Mouse (Mus musculus) hindbrain, embryonic 13.5 days (tissue): ENCODE data around the gene Eci1. TPM values are rescaled to one million over a fixed set of nuclear protein-coding genes. Genes with fewer than 3 reads are reported as not detected.
"Not testable (repeated sequence)": the region's sequence is repeated elsewhere in the genome, so short reads cannot be mapped to it uniquely, and the experiment has no call there.

Experiments used
- ATAC-seq: fragments of 200-750 bp; cut with Nextera tagmentation; 2 replicates; pipeline ENCODE4 v1.8.0; 2017; ENCODE audit warnings: moderate TSS enrichment; ENCODE audit not compliant: low FRiP score
- H3K27ac ChIP-seq: fragments of 300-500 bp; sonication (generic); 2 replicates; pipeline ENCODE4 v1.5.1; 2015; ENCODE audit warnings: inconsistent platforms, mild to moderate bottlenecking, moderate library complexity
- H3K27me3 ChIP-seq: fragments of 300-500 bp; sonication (generic); 2 replicates; pipeline ENCODE4 v1.6.1; 2015; ENCODE audit warnings: mild to moderate bottlenecking, inconsistent platforms
- H3K36me3 ChIP-seq: fragments of 300-500 bp; sonication (generic); 2 replicates; pipeline ENCODE4 v1.6.1; 2015; ENCODE audit warnings: mild to moderate bottlenecking, inconsistent platforms
- H3K4me1 ChIP-seq: fragments of 300-500 bp; sonication (generic); replicated peaks from 2 replicates; pipeline ENCODE4 v1.6.1; 2015; ENCODE audit warnings: inconsistent platforms
- H3K4me2 ChIP-seq: fragments of 300-500 bp; sonication (generic); 2 replicates; pipeline ENCODE4 v1.6.1; 2015; ENCODE audit warnings: inconsistent platforms, mild to moderate bottlenecking, moderate library complexity
- H3K4me3 ChIP-seq: fragments of 300-500 bp; sonication (generic); 2 replicates; pipeline ENCODE4 v1.5.1; 2015; ENCODE audit warnings: mild to moderate bottlenecking, inconsistent platforms
- H3K9ac ChIP-seq: fragments of 300-500 bp; sonication (generic); 2 replicates; pipeline ENCODE4 v1.6.1; 2015; ENCODE audit warnings: mild to moderate bottlenecking, inconsistent platforms
- H3K9me3 ChIP-seq: fragments of 300-500 bp; sonication (generic); 2 replicates; pipeline ENCODE4 v1.6.1; 2016; ENCODE audit warnings: inconsistent platforms
- WGBS: fragments of 180-500 bp; shearing (Covaris S2); methylation state at CpG from one replicate; pipeline ENCODE4 v1.1.7; 2015; 5-methylcytosine and 5-hydroxymethylcytosine counted together
- polyA plus RNA-seq: library from polyadenylated mRNA; unstranded; fragments of >200 nt; fragmentation: Nextera tagmentation; extraction: Ambion mirVana; gene quantifications from 2 replicates; pipeline ENCODE4 v1.2.1, GENCODE M21; 2015

The Eci1 gene
- polyA plus RNA-seq, 1 experiment from 2014 or later, result 55.6 TPM

GRCm38 (mm10) chr17:24415011-24415410 is 11.4 kb upstream of the Eci1 start:
- H3K36me3 ChIP-seq, result peaks cover 49% of the 10 kb centered on the region
- peak overlapping the region; percentile 98 for H3K4me2 ChIP-seq
- peak overlapping the region; percentile 71 for H3K4me3 ChIP-seq
- peak overlapping the region; percentile 94 for H3K27ac ChIP-seq
- H3K27me3 ChIP-seq, result no peaks in the 10 kb centered on the region
- WGBS, result under 1% methylated on average over 21 of the region's 21 CpGs
- no peaks in the 10 kb centered on the region for H3K9me3 ChIP-seq
- H3K4me1 ChIP-seq, result peaks cover 38% of the 10 kb centered on the region
- H3K9ac ChIP-seq, result peak overlapping the region; percentile 89
- ATAC-seq, result no peak

GRCm38 (mm10) chr17:24416051-24416652 is 10.3 kb upstream of the Eci1 start:
- Histone ChIP-seq H3K36me3 (peaks cover 52% of the 10 kb centered on the region), H3K9me3 (no peaks in the 10 kb centered on the region), H3K9ac (0 out of 2 replicates have a peak overlapping the region, but pooled peaks have one; percentile 89), H3K27me3 (no peaks in the 10 kb centered on the region), H3K4me1 (peaks cover 38% of the 10 kb centered on the region), H3K4me3 (peak overlapping the region; percentile 71), H3K27ac (no peak overlapping the region), H3K4me2 (peak overlapping the region; percentile 98)
- no peak for ATAC-seq
- 95% methylated on average over 3 of the region's 3 CpGs for WGBS

GRCm38 (mm10) chr17:24423114-24423513 is 3.3 kb upstream of the Eci1 start:
- WGBS, result 98% methylated on average over 4 of the region's 4 CpGs
- Histone ChIP-seq H3K9ac (no peak overlapping the region), H3K36me3 (peaks cover 70% of the 10 kb centered on the region), H3K4me3 (no peak overlapping the region), H3K9me3 (no peaks in the 10 kb centered on the region), H3K27me3 (no peaks in the 10 kb centered on the region), H3K4me2 (no peak overlapping the region), H3K4me1 (peaks cover 20% of the 10 kb centered on the region), H3K27ac (no peak overlapping the region)
- no peak for ATAC-seq

- 97% methylated on average over 5 of the region's 5 CpGs for WGBS
- no peaks in the 10 kb centered on the region for H3K9me3 ChIP-seq
- peaks cover 27% of the 10 kb centered on the region for H3K4me1 ChIP-seq
- no peak overlapping the region for H3K4me2 ChIP-seq
- peaks cover 57% of the 10 kb centered on the region for H3K36me3 ChIP-seq
- no peak overlapping the region for H3K27ac ChIP-seq
- no peak overlapping the region for H3K4me3 ChIP-seq
- no peaks in the 10 kb centered on the region for H3K27me3 ChIP-seq
- no peak for ATAC-seq
- H3K9ac ChIP-seq, result no peak overlapping the region
These were observed 2.0 kb upstream of the Eci1 start for GRCm38 (mm10) chr17:24424489-24424888.

- not testable (repeated sequence) for H3K4me3 ChIP-seq, H3K27me3 ChIP-seq, H3K4me2 ChIP-seq, H3K27ac ChIP-seq, H3K9ac ChIP-seq, H3K9me3 ChIP-seq, ATAC-seq
- Histone ChIP-seq H3K4me1 (peaks cover 31% of the 10 kb centered on the region), H3K36me3 (peaks cover 48% of the 10 kb centered on the region)
- 96% methylated on average over 6 of the region's 8 CpGs for WGBS
These were observed 1.1 kb upstream of the Eci1 start for GRCm38 (mm10) chr17:24425326-24425725.

DNA sequence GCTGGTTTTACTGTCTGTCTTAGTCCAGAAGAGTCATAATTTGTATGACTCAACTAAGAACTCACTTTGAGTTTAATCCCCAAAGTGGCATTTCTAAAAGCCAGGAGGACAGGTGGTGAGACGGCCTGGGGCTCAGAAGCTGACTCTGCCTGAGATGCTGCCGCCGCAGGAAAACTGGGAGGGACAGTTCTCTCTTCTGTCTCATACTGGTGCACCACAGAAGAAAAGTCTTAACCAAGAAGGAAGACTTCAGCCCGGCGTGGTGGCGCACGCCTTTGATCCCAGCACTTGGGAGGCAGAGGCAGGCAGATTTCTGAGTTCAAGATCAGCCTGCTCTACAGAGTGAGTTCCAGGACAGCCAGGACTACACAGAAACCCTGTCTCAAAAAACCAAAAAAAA is 536 bp upstream of the Eci1 start:
- 96% methylated on average over 7 of the region's 7 CpGs for WGBS

GRCm38 (mm10) chr17:24427170-24427557 is 723 bp downstream of the Eci1 start:
- WGBS, result 10% methylated on average over 8 of the region's 8 CpGs
- H3K9ac ChIP-seq, result peak overlapping the region; percentile 88
- ATAC-seq, result 0 out of 2 replicates have a peak, but pooled peaks have one; percentile 3
- peak overlapping the region; percentile 71 for H3K4me3 ChIP-seq
- H3K4me1 ChIP-seq, result peaks cover 35% of the 10 kb centered on the region
- peak overlapping the region; percentile 96 for H3K27ac ChIP-seq
- H3K36me3 ChIP-seq, result peaks cover 30% of the 10 kb centered on the region
- H3K4me2 ChIP-seq, result peak overlapping the region; percentile 63
- H3K27me3 ChIP-seq, result no peaks in the 10 kb centered on the region
- no peaks in the 10 kb centered on the region for H3K9me3 ChIP-seq

More for the DNA sequence above, 536 bp upstream of the Eci1 start:
- Histone ChIP-seq H3K9me3 (no peaks in the 10 kb centered on the region), H3K9ac (no peak overlapping the region), H3K4me2 (peak overlapping the region; percentile 63), H3K4me3 (peak overlapping the region; percentile 71; the same call in 1 of the 2 replicates), H3K27me3 (no peaks in the 10 kb centered on the region), H3K4me1 (peaks cover 35% of the 10 kb centered on the region), H3K27ac (peak overlapping the region; percentile 96), H3K36me3 (peaks cover 42% of the 10 kb centered on the region)
- peak; percentile 4; the same call in 1 of the 2 replicates for ATAC-seq

GRCm38 (mm10) chr17:24429201-24429983 is 3.0 kb downstream of the Eci1 start:
- Histone ChIP-seq H3K4me1 (peaks cover 35% of the 10 kb centered on the region), H3K4me3 (no peak overlapping the region), H3K9me3 (no peaks in the 10 kb centered on the region), H3K9ac (0 out of 2 replicates have a peak overlapping the region, but pooled peaks have one; percentile 14), H3K36me3 (peaks cover 21% of the 10 kb centered on the region), H3K27ac (no peak overlapping the region), H3K4me2 (no peak overlapping the region), H3K27me3 (no peaks in the 10 kb centered on the region)
- 86% methylated on average over 14 of the region's 14 CpGs for WGBS
- no peak for ATAC-seq

DNA sequence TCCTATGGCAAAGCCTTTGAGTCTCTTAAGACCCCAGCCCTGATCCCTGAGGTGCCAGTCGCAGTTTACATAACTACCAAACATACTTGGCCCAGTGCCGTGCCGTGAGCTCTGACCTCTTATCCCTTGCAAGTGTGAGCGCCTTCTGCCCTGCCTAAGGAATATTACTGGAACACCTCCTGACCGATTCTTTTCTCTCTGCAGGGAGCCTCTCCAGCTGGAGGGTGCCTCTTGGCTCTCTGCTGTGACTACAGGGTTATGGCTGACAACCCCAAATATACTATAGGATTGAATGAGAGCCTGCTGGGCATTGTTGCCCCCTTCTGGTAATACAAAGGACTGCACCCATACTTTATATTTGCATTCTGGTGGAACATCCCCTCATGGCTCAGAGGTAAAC is 10.6 kb downstream of the Eci1 start:
- Histone ChIP-seq H3K4me1 (no peaks in the 10 kb centered on the region), H3K27me3 (no peaks in the 10 kb centered on the region), H3K4me2 (no peak overlapping the region), H3K4me3 (no peak overlapping the region), H3K9me3 (no peaks in the 10 kb centered on the region), H3K9ac (no peak overlapping the region), H3K27ac (no peak overlapping the region), H3K36me3 (peaks cover 63% of the 10 kb centered on the region)
- ATAC-seq, result 0 out of 2 replicates have a peak, but pooled peaks have one; percentile 34
- 68% methylated on average over 5 of the region's 5 CpGs for WGBS

DNA sequence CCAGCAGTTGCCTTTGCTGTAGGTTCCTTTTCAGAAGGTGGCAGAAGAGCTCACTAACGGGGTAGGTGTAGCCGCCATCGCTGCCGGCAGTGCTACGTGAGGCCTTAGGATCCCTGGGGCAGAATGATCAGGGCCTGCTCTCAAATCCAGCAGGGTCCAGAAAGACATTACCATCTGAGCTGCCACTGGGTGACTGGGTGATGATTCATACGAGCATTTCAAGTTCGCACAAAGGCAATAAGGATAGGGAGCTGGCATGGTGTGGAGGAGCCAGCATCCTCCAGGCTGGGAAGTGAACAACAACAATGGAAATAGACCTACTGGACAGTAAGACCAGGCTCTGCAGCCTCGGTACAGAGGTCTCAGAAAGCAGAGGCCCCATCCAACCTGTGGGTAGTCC is 13.9 kb downstream of the Eci1 start:
- Histone ChIP-seq H3K4me3 (no peak overlapping the region), H3K36me3 (peaks cover 84% of the 10 kb centered on the region), H3K9ac (no peak overlapping the region), H3K4me2 (no peak overlapping the region), H3K27ac (no peak overlapping the region), H3K9me3 (no peaks in the 10 kb centered on the region), H3K27me3 (no peaks in the 10 kb centered on the region), H3K4me1 (no peaks in the 10 kb centered on the region)
- 93% methylated on average over 8 of the region's 8 CpGs for WGBS
- ATAC-seq, result no peak

- no peak for ATAC-seq
- WGBS, result 60% methylated on average over 2 of the region's 2 CpGs
- H3K9me3 ChIP-seq, result no peaks in the 10 kb centered on the region
These were observed 14.7 kb downstream of the Eci1 start for GRCm38 (mm10) chr17:24441148-24441547.

DNA sequence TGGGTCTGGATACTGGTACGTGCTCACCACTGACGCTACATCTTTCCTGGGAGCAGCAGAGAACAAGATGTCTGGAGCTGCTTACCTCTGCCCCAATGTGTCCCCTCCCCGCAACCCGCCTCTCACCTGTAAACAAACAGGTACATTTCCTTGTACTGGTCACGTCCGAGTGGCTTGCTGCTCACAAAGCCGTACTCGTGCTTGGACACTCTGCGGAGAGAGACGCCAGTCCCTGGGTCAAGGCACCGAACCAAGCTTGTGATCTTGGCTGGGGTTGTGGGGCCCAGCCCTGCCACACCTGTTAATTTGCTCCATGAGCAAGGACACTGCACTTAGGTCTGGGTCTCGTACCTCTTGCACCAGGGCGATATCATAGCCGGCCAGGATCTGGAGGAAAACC is 15.7 kb downstream of the Eci1 start:
- Histone ChIP-seq H3K9me3 (no peaks in the 10 kb centered on the region), H3K27ac (no peak overlapping the region), H3K4me1 (no peaks in the 10 kb centered on the region), H3K36me3 (peaks cover 95% of the 10 kb centered on the region), H3K9ac (no peak overlapping the region), H3K4me3 (no peak overlapping the region), H3K4me2 (no peak overlapping the region), H3K27me3 (no peaks in the 10 kb centered on the region)
- 92% methylated on average over 14 of the region's 14 CpGs for WGBS
- no peak for ATAC-seq

More at GRCm38 (mm10) chr17:24441148-24441547, 14.7 kb downstream of the Eci1 start:
- H3K9ac ChIP-seq, result no peak overlapping the region
- H3K27me3 ChIP-seq, result no peaks in the 10 kb centered on the region
- no peak overlapping the region for H3K4me2 ChIP-seq
- no peaks in the 10 kb centered on the region for H3K4me1 ChIP-seq
- no peak overlapping the region for H3K4me3 ChIP-seq
- no peak overlapping the region for H3K27ac ChIP-seq
- H3K36me3 ChIP-seq, result peaks cover 89% of the 10 kb centered on the region
